In genomic region chr2:66019235-66019634, GRCm38 (mm10) we compare ENCODE assay signal across 14 mouse cellular contexts.
"Had no signal": no experiment of that assay in that cellular context is flagged by ENCODE, and none has a peak within 500 bp of the region (broad histone marks: within the 10 kb centered on the region; RNA-seq: fewer than 3 reads in every experiment).

No protein-coding gene starts in this region.

- H3K36me3 ChIP-seq: stomach, embryonic 15.5 days had no signal

- H3K4me1 ChIP-seq: limb, embryonic 13.5 days; stomach, embryonic 15.5 days had no signal

- H3K4me3 ChIP-seq: limb, embryonic 13.5 days; myocyte; stomach, embryonic 15.5 days had no signal

- H3K4me2 ChIP-seq: limb, embryonic 13.5 days; stomach, embryonic 15.5 days had no signal

- H3K27me3 ChIP-seq: limb, embryonic 13.5 days; stomach, embryonic 15.5 days had no signal

- H3K9ac ChIP-seq: limb, embryonic 13.5 days; liver, embryonic 14.5 days; stomach, embryonic 15.5 days had no signal

- H3K27ac ChIP-seq: kidney, postnatal 0 days; limb, embryonic 13.5 days; liver, embryonic 14.5 days; stomach, embryonic 15.5 days had no signal

- H3K9me3 ChIP-seq: limb, embryonic 13.5 days; stomach, embryonic 15.5 days had no signal

- DNase-seq: kidney, adult 11 months; kidney, adult 9 months; kidney, postnatal 36 days; layer of hippocampus, adult 9-11 months; layer of hippocampus, postnatal 36 days; left cerebral cortex, postnatal 4 days; lung, adult 18-20 months; right cerebral cortex, postnatal 14 days; thymus, postnatal 4 days had no signal
